Mouse (Mus musculus) CH12.LX (cell line): ENCODE measurements at regions not wholly inside any gene's neighbourhood (a gene's known extent, or its start where the extent isn't known, plus 50 kb on each side); places are given as distances from the start of the nearest gene placed in this dataset.

Source experiments
- DNase-seq: peaks from one replicate; pipeline ENCODE4 v3.0.0-alpha.2; 2013; ENCODE audit errors: extremely low read depth
- H3K27ac ChIP-seq: 2 replicates; pipeline ENCODE4 v1.5.1; 2012; ENCODE audit warnings: low read depth, mild to moderate bottlenecking, control low read depth, moderate library complexity; ENCODE audit not compliant: insufficient read depth
- H3K27me3 ChIP-seq: replicated peaks from 2 replicates; pipeline ENCODE3; 2012; ENCODE audit warnings: inconsistent platforms
- H3K36me3 ChIP-seq, 2 experiments: replicated peaks in 1 of 2; 2 replicates each; pipeline versions ENCODE3 to v1.6.1; 2012; ENCODE audit warnings: inconsistent platforms in 1 of 2, low read length in 1 of 2, mild to moderate bottlenecking in 1 of 2, mixed read lengths in 1 of 2, moderate library complexity in 1 of 2; ENCODE audit not compliant: control insufficient read depth in 1 of 2, insufficient read depth in 1 of 2
- H3K4me1 ChIP-seq, 2 experiments: 2 replicates each; pipeline ENCODE4 v1.6.1; 2012; ENCODE audit warnings: inconsistent platforms in 1 of 2, moderate library complexity in 1 of 2; ENCODE audit not compliant: insufficient read depth in 2 of 2, control insufficient read depth in 1 of 2
- H3K4me2 ChIP-seq: 2 replicates; pipeline ENCODE4 v1.6.1; 2012; ENCODE audit warnings: low read depth, mild to moderate bottlenecking, control low read depth; ENCODE audit not compliant: poor library complexity, insufficient read depth, severe bottlenecking
- H3K4me3 ChIP-seq, 3 experiments: fragments of 150-350 bp in 1 of 3; sonication (generic) in 1 of 3; replicated peaks in 1 of 3; 2 replicates each; pipeline versions ENCODE3 to v1.5.1; 2011 to 2012; ENCODE audit warnings: low read depth in 2 of 3, low read length in 2 of 3, mild to moderate bottlenecking in 2 of 3, moderate library complexity in 2 of 3, control low read depth in 1 of 3, improper control_type of control experiment in 1 of 3, inconsistent platforms in 1 of 3, mixed read lengths in 1 of 3; ENCODE audit not compliant: poor library complexity in 1 of 3
- H3K79me2 ChIP-seq: replicated peaks from 2 replicates; pipeline ENCODE4 v1.6.1; 2012; ENCODE audit warnings: mild to moderate bottlenecking, moderate library complexity; ENCODE audit not compliant: control insufficient read depth, poor library complexity, insufficient read depth, severe bottlenecking; ENCODE audit errors: extremely low read depth
- H3K9ac ChIP-seq: 2 replicates; pipeline ENCODE4 v1.6.1; 2012; ENCODE audit warnings: low read depth, mild to moderate bottlenecking, control low read depth, moderate library complexity; ENCODE audit not compliant: insufficient read depth
- H3K9me3 ChIP-seq: replicated peaks from 2 replicates; pipeline ENCODE3; 2012; ENCODE audit warnings: low read length, inconsistent platforms, mixed read lengths
- BHLHE40 ChIP-seq: IDR thresholded peaks from 2 replicates; pipeline ENCODE4 v1.6.1; 2011; ENCODE audit warnings: mild to moderate bottlenecking, low read depth, low read length, improper control_type of control experiment
- ELF1 ChIP-seq: IDR thresholded peaks from 2 replicates; pipeline ENCODE4 v1.6.1; 2014; ENCODE audit warnings: low read depth, mild to moderate bottlenecking, inconsistent platforms, low read length, improper control_type of control experiment
- KAT2A ChIP-seq: IDR thresholded peaks from 2 replicates; pipeline ENCODE4 v1.6.1; 2012; ENCODE audit warnings: low read length, improper control_type of control experiment, inconsistent platforms; ENCODE audit not compliant: insufficient replicate concordance
- MAX ChIP-seq: IDR thresholded peaks from 2 replicates; pipeline ENCODE4 v1.6.1; 2011; ENCODE audit warnings: low read length, improper control_type of control experiment
- MAZ ChIP-seq: IDR thresholded peaks from 2 replicates; pipeline ENCODE4 v1.6.1; 2012; ENCODE audit warnings: low read depth, mild to moderate bottlenecking, inconsistent platforms, low read length, improper control_type of control experiment, moderate library complexity
- MYC ChIP-seq: IDR thresholded peaks from 2 replicates; pipeline ENCODE4 v1.6.1; 2011; ENCODE audit warnings: low read depth, mild to moderate bottlenecking, improper control_type of control experiment, low read length
- PAX5 ChIP-seq: IDR thresholded peaks from 2 replicates; pipeline ENCODE4 v1.6.1; 2012; ENCODE audit warnings: low read length, inconsistent platforms, mixed read lengths
- UBTF ChIP-seq: IDR thresholded peaks from 2 replicates; pipeline ENCODE4 v1.6.1; 2012; ENCODE audit warnings: low read depth, mild to moderate bottlenecking, inconsistent platforms, low read length, improper control_type of control experiment, moderate library complexity
- USF1 ChIP-seq: IDR thresholded peaks from 2 replicates; pipeline ENCODE4 v1.6.1; 2014; ENCODE audit warnings: low read depth, mild to moderate bottlenecking, inconsistent platforms, low read length, improper control_type of control experiment
- ZC3H11A ChIP-seq: IDR thresholded peaks from 2 replicates; pipeline ENCODE4 v1.6.1; 2012; ENCODE audit warnings: low read depth, mild to moderate bottlenecking, inconsistent platforms, low read length, improper control_type of control experiment
- ZMIZ1 ChIP-seq: IDR thresholded peaks from 2 replicates; pipeline ENCODE4 v1.6.1; 2012; ENCODE audit warnings: low read depth, mild to moderate bottlenecking, inconsistent platforms, low read length, improper control_type of control experiment
- dilution Hi-C: fragments of 300-500 bp; cut with MboI; formaldehyde crosslinking; loops from 2 replicates; pipeline ENCODE4 v1.14.3; 2020; ENCODE audit warnings: low sequenced_read_pairs; ENCODE audit not compliant: extremely low pct_unique_long_range_greater_than_20kb, extremely low pct_ligation_motif_present
- in situ Hi-C: fragments of 300-500 bp; cut with MboI; formaldehyde crosslinking; loops from 3 replicates; pipeline ENCODE4 v1.14.3; 2019; ENCODE audit warnings: low sequenced_read_pairs, low pct_ligation_motif_present, low pct_unique_long_range_greater_than_20kb, mixed read lengths

GRCm38 (mm10) chr17:3256765-3257164 lies 69.6 kb upstream of the Tiam2 start:
- Histone ChIP-seq H3K27ac (no peak overlapping the region), H3K36me3 (peaks cover 0 to 48% of the 10 kb centered on the region in 2 experiments), H3K4me2 (no peak overlapping the region), H3K9ac (no peak overlapping the region), H3K79me2 (no peaks in the 10 kb centered on the region), H3K4me3 (no peak overlapping the region), H3K27me3 (no peaks in the 10 kb centered on the region), H3K4me1 (no peaks in the 10 kb centered on the region), H3K9me3 (no peaks in the 10 kb centered on the region)
- dilution Hi-C loops, result no loop called here
- no peak for DNase-seq
- in situ Hi-C loops, result no loop called here
- no peak for TF ChIP-seq BHLHE40

GRCm38 (mm10) chr17:3258811-3259510 lies 67.4 kb upstream of the Tiam2 start:
- no peak overlapping the region for H3K27ac ChIP-seq
- no peak for TF ChIP-seq ZMIZ1
- TF ChIP-seq ZC3H11A, result no peak
- TF ChIP-seq MYC, result no peak
- TF ChIP-seq KAT2A, result no peak
- no peak for TF ChIP-seq ELF1
- TF ChIP-seq UBTF, result no peak
- TF ChIP-seq USF1, result no peak
- no peak for TF ChIP-seq PAX5
- in situ Hi-C loops, result no loop called here
- H3K36me3 ChIP-seq, result peaks cover 0 to 38% of the 10 kb centered on the region in 2 experiments
- H3K27me3 ChIP-seq, result no peaks in the 10 kb centered on the region
- H3K79me2 ChIP-seq, result no peaks in the 10 kb centered on the region
- no peak overlapping the region for H3K9ac ChIP-seq
- no peak overlapping the region for H3K4me3 ChIP-seq
- dilution Hi-C loops, result no loop called here
- no peaks in the 10 kb centered on the region for H3K9me3 ChIP-seq
- no peaks in the 10 kb centered on the region for H3K4me1 ChIP-seq
- no peak for DNase-seq
- H3K4me2 ChIP-seq, result no peak overlapping the region

- TF ChIP-seq MAZ, result no peak
- TF ChIP-seq MAX, result no peak
- DNase-seq, result no peak
- no peak overlapping the region for H3K4me3 ChIP-seq
- dilution Hi-C loops, result no loop called here
- H3K36me3 ChIP-seq, result peaks cover 0 to 29% of the 10 kb centered on the region in 2 experiments
- no peak overlapping the region for H3K9ac ChIP-seq
- no peaks in the 10 kb centered on the region for H3K9me3 ChIP-seq
- no peak overlapping the region for H3K4me2 ChIP-seq
- H3K4me1 ChIP-seq, result peaks cover 0 to 5% of the 10 kb centered on the region in 2 experiments; a peak in 1 of 4 replicates
- no peaks in the 10 kb centered on the region for H3K79me2 ChIP-seq
- H3K27me3 ChIP-seq, result no peaks in the 10 kb centered on the region
- no peak overlapping the region for H3K27ac ChIP-seq
- in situ Hi-C loops, result no loop called here
These were observed 65.6 kb upstream of the Tiam2 start for GRCm38 (mm10) chr17:3260796-3261195.
